Mouse (Mus musculus): ENCODE results near the gene Gpld1.

The Gpld1 gene

DNA sequence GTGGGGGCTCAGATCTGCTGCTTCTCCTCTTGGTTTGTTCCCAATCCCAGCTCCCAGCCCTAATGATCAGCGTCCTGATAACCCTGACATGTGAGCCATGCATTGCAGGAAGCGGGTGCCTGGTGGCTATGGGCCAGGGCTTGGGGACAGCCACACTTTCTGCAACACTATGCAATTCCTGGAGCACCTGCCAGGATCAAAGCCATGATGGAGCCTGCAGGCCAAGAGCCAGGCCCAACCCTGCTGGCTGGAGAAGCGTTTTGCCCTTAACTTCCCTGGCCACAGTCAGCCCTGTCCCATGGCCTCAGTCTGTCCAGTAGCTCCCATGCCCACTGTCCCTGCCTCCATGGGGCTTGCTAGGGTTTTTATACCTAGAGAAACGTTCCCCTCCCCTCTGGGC lies 79.4 kb downstream of the Gpld1 start:
- peak; percentile 1 for DNase-seq (ENCODE audit: low spot score)

- no peak for DNase-seq (ENCODE audit: low spot score)
Observed at GRCm38 (mm10) chr13:25023129-25023528, 80.2 kb downstream of the Gpld1 start.

DNA sequence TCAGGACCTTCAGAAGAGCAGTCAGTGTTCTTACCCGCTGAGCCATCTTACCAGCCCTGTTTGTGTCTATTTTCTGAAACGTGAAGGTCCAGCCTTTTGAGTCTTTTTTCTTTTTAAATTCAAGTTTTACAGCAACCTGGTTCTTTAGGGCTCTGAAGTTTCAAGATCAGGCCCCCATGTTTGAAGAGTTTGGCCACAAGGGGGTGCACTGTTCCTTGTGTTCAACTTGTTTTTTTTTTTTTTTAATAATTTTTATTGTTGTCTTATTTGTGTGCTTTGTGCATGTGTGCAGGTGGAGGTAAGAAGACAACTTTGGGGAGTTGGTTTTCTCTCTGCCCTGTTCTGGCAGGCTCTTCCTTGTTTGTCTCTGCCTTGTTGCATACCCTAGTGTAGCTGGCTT lies 81.7 kb downstream of the Gpld1 start:
- peak; percentile 44 for DNase-seq (ENCODE audit: low spot score)

DNA sequence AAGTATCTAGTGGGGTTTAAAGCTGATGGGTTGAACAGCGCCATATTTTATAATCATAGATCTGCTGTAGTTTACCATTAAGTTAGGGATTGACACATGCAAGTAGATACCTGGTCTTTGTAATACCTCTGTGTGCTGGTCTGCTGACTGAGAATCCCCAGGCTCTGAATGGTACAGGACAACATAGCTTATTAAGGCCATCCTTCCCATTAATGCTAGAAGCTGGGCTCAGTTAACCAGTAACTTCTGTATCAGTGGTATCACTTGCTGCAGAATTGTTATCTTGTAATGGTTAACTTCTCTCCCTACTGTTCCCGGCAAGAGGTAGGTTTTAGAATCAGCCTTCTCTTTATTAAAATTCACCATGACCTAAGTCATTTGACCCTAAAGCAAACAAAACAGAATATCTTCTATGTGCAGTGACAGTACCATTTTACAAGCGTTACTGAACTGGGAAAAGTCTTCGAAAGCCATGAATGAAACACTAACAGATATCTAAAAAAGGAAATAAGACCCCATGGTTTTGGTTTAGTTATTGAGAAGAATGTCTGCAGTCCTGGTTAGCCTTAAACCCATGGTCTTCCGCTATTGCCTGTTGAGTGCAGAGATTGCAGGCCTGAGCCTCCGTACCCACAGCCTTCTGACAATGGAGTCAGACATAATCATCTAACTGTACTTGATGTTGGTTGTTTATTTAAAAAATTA lies 83.6 kb downstream of the Gpld1 start:
- DNase-seq (ENCODE audit: low spot score): no peak

DNA sequence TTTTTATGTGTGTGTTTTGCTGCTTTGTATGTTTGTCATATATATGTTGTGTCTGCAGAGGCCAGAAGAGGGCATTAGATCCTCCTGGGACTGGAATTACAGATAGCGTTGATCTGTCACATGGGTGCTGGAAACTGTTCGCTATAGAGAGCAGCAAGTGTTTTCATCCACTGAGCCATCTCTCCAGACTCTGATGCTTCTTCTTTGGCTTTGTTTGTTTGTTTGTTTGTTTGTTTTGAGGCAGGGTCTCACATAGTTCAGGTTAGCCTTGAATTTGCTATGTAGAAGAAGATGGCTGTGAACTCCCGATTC lies 84.1 kb downstream of the Gpld1 start:
- no peak for DNase-seq (ENCODE audit: low spot score)

- no peak for DNase-seq (ENCODE audit: low spot score)
Observed at GRCm38 (mm10) chr13:25039488-25039887, 96.5 kb downstream of the Gpld1 start.

Measured in layer of hippocampus, adult 11-12 months (tissue).